Mouse (Mus musculus) limb, embryonic 14.5 days (tissue): ENCODE measurements around the gene Iqce. TPM values are rescaled to one million over a fixed set of nuclear protein-coding genes. Genes with fewer than 3 reads are reported as not detected.

ENCODE experiments used
- ATAC-seq: fragments of 200-750 bp; cut with Nextera tagmentation; 2 replicates; pipeline ENCODE4 v1.8.0; 2017; ENCODE audit warnings: low read depth, moderate number of reproducible peaks, moderate TSS enrichment; ENCODE audit not compliant: low FRiP score
- DNase-seq: peaks from one replicate; pipeline ENCODE4 v3.0.0-alpha.2; 2015; ENCODE audit warnings: low spot score
- H3K27ac ChIP-seq: fragments of 300-500 bp; sonication (generic); replicated peaks from 2 replicates; pipeline ENCODE4 v1.5.1; 2014; ENCODE audit warnings: low read depth, mild to moderate bottlenecking, low read length, moderate library complexity, mixed read lengths
- H3K27me3 ChIP-seq: fragments of 300-500 bp; sonication (generic); 2 replicates; pipeline ENCODE4 v1.6.1; 2014; ENCODE audit warnings: low read length, mixed read lengths; ENCODE audit not compliant: control insufficient read depth, insufficient read depth
- H3K36me3 ChIP-seq: fragments of 300-500 bp; sonication (generic); 2 replicates; pipeline ENCODE4 v1.6.1; 2014; ENCODE audit warnings: mild to moderate bottlenecking, low read length, moderate library complexity, mixed read lengths; ENCODE audit not compliant: control insufficient read depth, insufficient read depth
- H3K4me1 ChIP-seq: fragments of 300-500 bp; sonication (generic); 2 replicates; pipeline ENCODE4 v1.6.1; 2014; ENCODE audit warnings: antibody characterized with exemption, low read length, mixed read lengths; ENCODE audit not compliant: control insufficient read depth, insufficient read depth
- H3K4me2 ChIP-seq: fragments of 300-500 bp; sonication (generic); replicated peaks from 2 replicates; pipeline ENCODE4 v1.6.1; 2014; ENCODE audit warnings: low read depth, mild to moderate bottlenecking, low read length, moderate library complexity; ENCODE audit not compliant: severe bottlenecking
- H3K4me3 ChIP-seq: fragments of 300-500 bp; sonication (generic); replicated peaks from 2 replicates; pipeline ENCODE4 v1.5.1; 2014; ENCODE audit warnings: low read length
- H3K9ac ChIP-seq: fragments of 300-500 bp; sonication (generic); 2 replicates; pipeline ENCODE4 v1.6.1; 2014; ENCODE audit warnings: mild to moderate bottlenecking, low read depth, low read length, moderate library complexity; ENCODE audit not compliant: severe bottlenecking
- H3K9me3 ChIP-seq: fragments of 300-500 bp; sonication (generic); 2 replicates; pipeline ENCODE4 v1.6.1; 2016; ENCODE audit warnings: low read length; ENCODE audit not compliant: control insufficient read depth
- POLR2A ChIP-seq: fragments of 200-500 bp; IDR thresholded peaks from 2 replicates; pipeline ENCODE4 v1.8.0; 2012; ENCODE audit warnings: inconsistent platforms, mild to moderate bottlenecking, moderate library complexity, borderline replicate concordance; ENCODE audit not compliant: insufficient read depth, insufficient read length; ENCODE audit errors: extremely low read depth
- WGBS: fragments of 180-500 bp; shearing (Covaris S2); extraction: QIAGEN DNeasy Blood & Tissue Kit; methylation state at CpG from one replicate; pipeline ENCODE4 v1.1.7; 2014; 5-methylcytosine and 5-hydroxymethylcytosine counted together
- polyA plus RNA-seq, 2 experiments: library from polyadenylated mRNA; depleted of rRNA in 1 of 2; stranded (reverse) in 1 of 2; unstranded in 1 of 2; fragments of >200 nt; fragmentation: Nextera tagmentation in 1 of 2; extraction: Ambion mirVana in 1 of 2; gene quantifications; 2 replicates each; pipeline versions ENCODE4 v1.2.1 to v1.2.3; 2012 to 2014

Iqce gene
- polyA plus RNA-seq, 2 experiments, result 23.4 to 38.3 TPM

- 76% methylated on average over 3 of the region's 3 CpGs for WGBS
- Histone ChIP-seq H3K4me2 (no peak overlapping the region), H3K4me3 (no peak overlapping the region), H3K27me3 (no peaks in the 10 kb centered on the region), H3K9ac (no peak overlapping the region), H3K4me1 (no peaks in the 10 kb centered on the region), H3K27ac (no peak overlapping the region), H3K9me3 (no peaks in the 10 kb centered on the region), H3K36me3 (peaks cover 26% of the 10 kb centered on the region)
- DNase-seq (no peak), ATAC-seq (no peak)
- TF ChIP-seq POLR2A, result no peak
Measured at GRCm38 (mm10) chr5:140722121-140722520, 19.9 kb upstream of the Iqce start.

DNA sequence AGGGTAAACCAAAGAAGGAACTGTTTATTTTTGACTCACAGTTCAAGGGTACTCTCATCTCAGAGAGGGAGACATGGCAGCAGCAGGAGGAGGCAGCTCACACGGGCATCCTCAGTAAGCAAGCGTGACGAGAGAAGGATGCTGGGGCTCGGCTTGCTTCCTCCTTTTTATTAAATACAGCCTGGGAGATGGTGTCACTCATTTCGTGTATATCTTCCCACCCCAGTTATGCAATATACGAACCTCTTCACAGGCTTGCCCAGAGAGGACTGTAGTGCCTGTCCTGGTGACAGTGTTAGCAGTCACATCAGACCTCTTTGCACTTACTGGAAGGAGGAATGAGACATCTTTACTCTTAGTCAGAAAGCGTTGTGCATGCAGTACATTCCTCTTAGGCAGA lies 18.6 kb upstream of the Iqce start:
- no peaks in the 10 kb centered on the region for H3K4me1 ChIP-seq
- ATAC-seq, result no peak
- H3K4me3 ChIP-seq, result no peak overlapping the region
- WGBS, result 74% methylated on average over 7 of the region's 7 CpGs
- no peak for DNase-seq
- no peak overlapping the region for H3K9ac ChIP-seq
- no peak for TF ChIP-seq POLR2A
- H3K4me2 ChIP-seq, result no peak overlapping the region
- H3K9me3 ChIP-seq, result no peaks in the 10 kb centered on the region
- H3K36me3 ChIP-seq, result peaks cover 39% of the 10 kb centered on the region
- H3K27me3 ChIP-seq, result no peaks in the 10 kb centered on the region
- H3K27ac ChIP-seq, result no peak overlapping the region

GRCm38 (mm10) chr5:140711040-140711439 lies 8.9 kb upstream of the Iqce start:
- Histone ChIP-seq H3K27ac (no peak overlapping the region), H3K4me1 (peaks cover 3% of the 10 kb centered on the region; the same call in 1 of the 2 replicates), H3K4me2 (no peak overlapping the region), H3K4me3 (no peak overlapping the region), H3K9ac (no peak overlapping the region), H3K36me3 (peaks cover 83% of the 10 kb centered on the region), H3K27me3 (no peaks in the 10 kb centered on the region), H3K9me3 (no peaks in the 10 kb centered on the region)
- DNase-seq (no peak), ATAC-seq (no peak)
- TF ChIP-seq POLR2A, result no peak
- WGBS, result 85% methylated on average over 5 of the region's 5 CpGs

DNA sequence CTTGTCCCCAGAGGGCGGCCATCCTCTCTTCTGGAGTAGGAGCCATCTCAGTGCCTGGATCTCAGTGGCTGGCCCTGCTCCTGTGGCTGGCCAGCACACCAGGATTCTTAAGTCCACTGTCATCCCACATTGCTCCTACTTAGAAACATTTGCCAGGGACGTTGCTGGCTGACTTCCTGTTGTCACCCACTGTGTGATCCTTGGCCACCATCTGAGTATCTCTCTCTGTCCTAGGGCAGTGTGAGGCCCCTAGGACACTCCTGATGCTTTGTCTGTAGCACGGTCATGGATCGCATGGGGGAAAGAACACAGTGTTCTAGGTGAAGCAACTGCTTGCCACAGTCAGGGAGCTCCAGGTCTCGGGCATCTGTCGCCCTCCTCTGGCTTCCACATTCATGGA lies 8.1 kb upstream of the Iqce start:
- WGBS, result 88% methylated on average over 6 of the region's 6 CpGs
- ATAC-seq (no peak), DNase-seq (no peak)
- no peaks in the 10 kb centered on the region for H3K9me3 ChIP-seq
- H3K9ac ChIP-seq, result no peak overlapping the region
- peaks cover 76% of the 10 kb centered on the region for H3K36me3 ChIP-seq
- H3K27ac ChIP-seq, result no peak overlapping the region
- no peak overlapping the region for H3K4me3 ChIP-seq
- peaks cover 10% of the 10 kb centered on the region for H3K4me1 ChIP-seq
- TF ChIP-seq POLR2A, result no peak
- no peaks in the 10 kb centered on the region for H3K27me3 ChIP-seq
- H3K4me2 ChIP-seq, result no peak overlapping the region

DNA sequence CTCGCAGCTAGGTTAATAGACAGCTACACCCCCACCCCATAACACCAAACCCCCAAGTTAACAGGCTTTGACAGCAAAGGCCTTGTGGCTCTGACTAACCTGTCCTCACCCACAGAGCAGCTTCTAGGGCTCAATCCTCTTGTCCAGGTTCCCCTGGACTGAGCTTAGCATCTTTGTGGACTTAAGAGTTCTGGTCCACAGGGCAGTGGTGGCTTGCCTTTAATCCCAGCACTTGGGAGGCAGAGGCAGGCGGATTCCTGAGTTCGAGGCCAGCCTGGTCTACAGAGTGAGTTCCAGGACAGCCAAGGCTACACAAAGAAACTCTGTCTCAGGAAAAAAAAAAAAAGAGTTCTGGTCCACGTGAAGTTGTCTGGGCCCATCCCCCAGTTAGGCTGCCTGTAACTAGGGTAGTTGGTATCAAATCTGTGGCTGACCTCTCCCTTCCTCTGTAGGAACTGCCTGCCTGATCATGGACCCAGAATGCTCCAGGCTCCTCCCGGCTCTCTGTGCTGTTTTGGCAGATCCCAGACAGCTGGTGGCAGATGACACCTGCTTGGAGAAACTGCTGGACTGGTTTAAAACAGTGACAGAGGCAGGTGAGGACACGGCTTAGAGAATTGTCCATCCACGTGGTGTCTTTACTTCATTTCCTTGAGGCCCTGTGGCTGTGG lies 3.5 kb upstream of the Iqce start:
- peaks cover 31% of the 10 kb centered on the region for H3K36me3 ChIP-seq
- TF ChIP-seq POLR2A, result no peak
- H3K27ac ChIP-seq, result peak overlapping the region; percentile 62
- H3K4me1 ChIP-seq, result peaks cover 28% of the 10 kb centered on the region
- peak overlapping the region; percentile 82 for H3K4me2 ChIP-seq
- DNase-seq (no peak), ATAC-seq (no peak)
- peak overlapping the region; percentile 64 for H3K4me3 ChIP-seq
- no peaks in the 10 kb centered on the region for H3K9me3 ChIP-seq
- peak overlapping the region; percentile 70 for H3K9ac ChIP-seq
- H3K27me3 ChIP-seq, result no peaks in the 10 kb centered on the region
- WGBS, result 61% methylated on average over 7 of the region's 7 CpGs
